Mouse (Mus musculus) heart, adult 2 months (tissue): ENCODE data around the gene Catspere2. TPM values are rescaled to one million over a fixed set of nuclear protein-coding genes. Genes with fewer than 3 reads are reported as not detected.
"Not testable (repeated sequence)": the region's sequence is repeated elsewhere in the genome, so short reads cannot be mapped to it uniquely, and the experiment has no call there.

ENCODE experiments used
- DNase-seq, 2 experiments: peaks; one replicate each; pipeline ENCODE4 v3.0.0; 2021
- H3K27ac ChIP-seq: fragments of 200-600 bp; 2 replicates; pipeline ENCODE4 v1.8.1; 2022
- H3K27me3 ChIP-seq: fragments of 200-500 bp; 2 replicates; pipeline ENCODE4 v1.6.1; 2012; ENCODE audit warnings: mild to moderate bottlenecking, low read length, inconsistent platforms, mixed read lengths; ENCODE audit not compliant: control insufficient read depth, insufficient read depth
- H3K36me3 ChIP-seq: fragments of 200-500 bp; 2 replicates; pipeline ENCODE4 v1.6.1; 2012; ENCODE audit warnings: low read length, inconsistent platforms; ENCODE audit not compliant: control insufficient read depth, insufficient read depth
- H3K4me1 ChIP-seq: fragments of 200-500 bp; 2 replicates; pipeline ENCODE4 v1.6.1; 2011; ENCODE audit warnings: low read length; ENCODE audit not compliant: control insufficient read depth, insufficient read depth
- H3K4me3 ChIP-seq: fragments of 200-600 bp; 2 replicates; pipeline ENCODE4 v1.8.1; 2022
- H3K79me2 ChIP-seq: fragments of 200-500 bp; replicated peaks from 2 replicates; pipeline ENCODE4 v1.6.1; 2012; ENCODE audit warnings: mild to moderate bottlenecking, inconsistent platforms, low read length, moderate library complexity, mixed read lengths; ENCODE audit not compliant: control insufficient read depth, insufficient read depth
- H3K9ac ChIP-seq: fragments of 200-500 bp; 2 replicates; pipeline ENCODE4 v1.6.1; 2012; ENCODE audit warnings: low read depth, mild to moderate bottlenecking, control low read depth, inconsistent platforms, low read length, mixed read lengths
- CTCF ChIP-seq: fragments of 200-600 bp; IDR thresholded peaks from 2 replicates; pipeline ENCODE4 v1.8.1; 2022; ENCODE audit warnings: antibody characterized with exemption, mild to moderate bottlenecking, moderate library complexity
- EP300 ChIP-seq: fragments of 200-500 bp; IDR thresholded peaks from 2 replicates; pipeline ENCODE4 v1.6.1; 2011; ENCODE audit warnings: low read depth, low read length, control low read depth; ENCODE audit not compliant: insufficient read depth
- POLR2A ChIP-seq: fragments of 200-500 bp; IDR thresholded peaks from 2 replicates; pipeline ENCODE4 v1.6.1; 2011; ENCODE audit warnings: mild to moderate bottlenecking, low read depth, low read length, control low read depth; ENCODE audit not compliant: insufficient read depth
- WGBS: fragments of 180-500 bp; shearing (Covaris S2); methylation state at CpG from one replicate; pipeline ENCODE4 v1.1.7; 2018; 5-methylcytosine and 5-hydroxymethylcytosine counted together
- intact Hi-C: fragments of 180-260 bp; cut with DNase I; formaldehyde crosslinking; loops from one replicate; pipeline ENCODE4 v1.15.1; 2025
- long read RNA-seq: library from polyadenylated mRNA; stranded (forward); transcript quantifications from one replicate; pipeline ENCODE4 v2.0.0, GENCODE M21; 2021
- polyA plus RNA-seq: library from polyadenylated mRNA; depleted of rRNA; stranded (reverse); fragments of >200 nt; gene quantifications from 2 replicates; pipeline ENCODE4 v1.2.3, GENCODE M21; 2012; rRNA removed
- total RNA-seq, 2 experiments: library from RNA; stranded (reverse); gene quantifications; 2 replicates each; pipeline ENCODE4 v1.2.3; 2021

The Catspere2 gene
- total RNA-seq, result under 1 TPM in 1 of 2 experiments, not detected in 1; 0.09 TPM
- polyA plus RNA-seq, result 0.10 and 0.23 TPM in 2 replicates
- long read RNA-seq, partial matches to known transcripts, result 0 of 2 reads
- long read RNA-seq, other reads (novel, unspliced or antisense), result 2 of 2 reads

- H3K79me2 ChIP-seq, H3K4me1 ChIP-seq, H3K27me3 ChIP-seq, H3K36me3 ChIP-seq: not testable (repeated sequence)
- H3K9ac ChIP-seq, result peak within 1 kb of the TSS; percentile 81
- H3K27ac ChIP-seq, result peak within 1 kb of the TSS; percentile 49
- intact Hi-C loops, result loop anchor here (5.0 to 10.0 kb wide), 2 partner anchors 186 to 202 kb away; partner anchors contain the start of genes Adss and Desi2
- TF ChIP-seq CTCF, result peak; percentile 65
- TF ChIP-seq EP300, result 0 out of 2 replicates have a peak, but pooled peaks have one; percentile 23
- under 1% methylated on average over 21 of the region's 21 CpGs for WGBS
- peak; percentile 99 to 100 for DNase-seq
- peak within 1 kb of the TSS; percentile 54 for H3K4me3 ChIP-seq
These were observed at the start of gene Catspere2 for GRCm38 (mm10) chr1:177983024-177983450. Catspere2 (plus strand) TSS chr1:177983423.

- not testable (repeated sequence) for H3K36me3 ChIP-seq, H3K4me3 ChIP-seq, H3K4me1 ChIP-seq, H3K9ac ChIP-seq, H3K27ac ChIP-seq, DNase-seq, H3K27me3 ChIP-seq, H3K79me2 ChIP-seq
- peak; percentile 58 for TF ChIP-seq CTCF
- WGBS, result 5% methylated on average over 4 of the region's 4 CpGs
- intact Hi-C loops, result loop anchor here (10.0 kb wide), 3 partner anchors 214 to 524 kb away; no protein-coding TSS in a partner anchor
These were observed 42.7 kb upstream of the Catspere2 start for GRCm38 (mm10) chr1:177940422-177940977.

- Histone ChIP-seq H3K4me1 (peaks cover 2% of the 10 kb centered on the region; the same call in 1 of the 2 replicates), H3K36me3 (no peaks in the 10 kb centered on the region), H3K9ac (no peak overlapping the region), H3K4me3 (no peak overlapping the region), H3K79me2 (no peaks in the 10 kb centered on the region), H3K27me3 (no peaks in the 10 kb centered on the region), H3K27ac (no peak overlapping the region)
- 70% methylated on average over 1 of the region's 1 CpGs for WGBS
- no peak for DNase-seq
- intact Hi-C loops, result loop anchor here (5.0 to 10.0 kb wide), 2 partner anchors 184 to 204 kb away; partner anchors contain the start of genes Adss and Desi2
- TF ChIP-seq POLR2A (no peak), EP300 (no peak), CTCF (no peak)
These were observed 1.9 kb upstream of the Catspere2 start for GRCm38 (mm10) chr1:177981276-177981675.

- DNase-seq, H3K79me2 ChIP-seq, H3K36me3 ChIP-seq, H3K27me3 ChIP-seq, H3K27ac ChIP-seq, H3K4me1 ChIP-seq: not testable (repeated sequence)
- intact Hi-C loops, result loop anchor here (5.0 to 10.0 kb wide), 2 partner anchors 186 to 201 kb away; partner anchors contain the start of genes Adss and Desi2
- Histone ChIP-seq H3K4me3 (peak overlapping the region; percentile 54), H3K9ac (peak overlapping the region; percentile 81)
- under 1% methylated on average over 27 of the region's 41 CpGs for WGBS
These were observed 359 bp downstream of the Catspere2 start for GRCm38 (mm10) chr1:177983582-177983981.

- no peak overlapping the region for H3K4me3 ChIP-seq
- 68% methylated on average over 9 of the region's 9 CpGs for WGBS
- intact Hi-C loops, result loop anchor here (5.0 to 10.0 kb wide), 2 partner anchors 187 to 201 kb away; partner anchors contain the start of genes Adss and Desi2
These were observed 983 bp downstream of the Catspere2 start for GRCm38 (mm10) chr1:177984206-177984605.

GRCm38 (mm10) chr1:177987476-177987875 lies 4.3 kb downstream of the Catspere2 start:
- not testable (repeated sequence) for H3K79me2 ChIP-seq, H3K27ac ChIP-seq, H3K36me3 ChIP-seq, H3K4me1 ChIP-seq, DNase-seq, H3K9ac ChIP-seq, H3K27me3 ChIP-seq, H3K4me3 ChIP-seq
- intact Hi-C loops, result loop anchor here (10.0 kb wide), 1 partner anchor 197 kb away; the partner anchor contains the start of gene Desi2
- 91% methylated on average over 1 of the region's 1 CpGs for WGBS

More at GRCm38 (mm10) chr1:177984206-177984605, 983 bp downstream of the Catspere2 start:
- Histone ChIP-seq H3K27me3 (no peaks in the 10 kb centered on the region), H3K79me2 (no peaks in the 10 kb centered on the region), H3K4me1 (peaks cover 2% of the 10 kb centered on the region; the same call in 1 of the 2 replicates), H3K36me3 (no peaks in the 10 kb centered on the region), H3K27ac (no peak overlapping the region), H3K9ac (no peak overlapping the region)
- DNase-seq, result no peak
- no peak for TF ChIP-seq CTCF
- TF ChIP-seq POLR2A, result no peak
- no peak for TF ChIP-seq EP300
